Mouse (Mus musculus): ENCODE measurements at regions not wholly inside any gene's neighbourhood (a gene's known extent, or its start where the extent isn't known, plus 50 kb on each side); places are given as distances from the start of the nearest gene placed in this dataset.
"Not testable (repeated sequence)": the region's sequence is repeated elsewhere in the genome, so short reads cannot be mapped to it uniquely, and the experiment has no call there.

DNA sequence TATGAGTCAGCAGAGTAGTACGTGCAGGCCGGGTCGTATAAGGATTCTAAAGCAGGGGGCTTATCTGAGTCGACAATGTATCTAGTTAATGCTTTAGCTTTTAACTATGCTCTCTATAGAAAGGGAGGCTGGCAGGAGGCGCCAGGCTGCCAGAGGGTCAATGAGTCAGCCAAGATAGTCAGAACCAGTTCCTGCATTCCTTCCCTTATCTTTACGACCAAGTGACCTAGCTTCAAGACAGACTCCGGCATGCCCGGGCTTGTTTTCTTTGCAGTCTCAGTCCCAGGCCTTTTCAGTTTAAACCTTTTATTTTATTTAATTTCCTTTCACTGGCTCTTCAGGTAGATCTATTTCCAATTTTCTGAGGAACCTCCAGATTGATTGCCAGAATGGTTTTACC is 374.0 kb upstream of the Nrxn1 start:
- DNase-seq (ENCODE audit: extremely low spot score in 1 of 2, low spot score in 1 of 2), result no peak

DNA sequence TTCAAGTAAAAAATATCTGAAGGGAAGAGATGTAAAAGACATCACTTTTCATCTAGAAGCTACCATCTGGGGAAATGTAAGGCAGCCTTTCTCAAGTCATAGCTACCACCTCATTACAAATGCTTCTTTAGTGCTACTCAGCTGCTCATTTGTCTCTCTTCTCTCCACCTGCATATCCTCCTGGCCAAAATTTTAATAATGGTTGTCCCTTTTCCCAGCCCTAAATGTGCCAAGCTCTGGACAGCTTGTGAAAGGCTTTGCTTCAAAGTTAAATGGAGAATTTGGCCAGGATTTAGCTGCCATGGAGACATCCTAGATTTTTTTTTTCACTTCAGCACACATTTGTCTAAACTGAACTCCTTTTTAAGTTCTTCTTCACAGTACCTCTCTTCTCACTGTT is 358.8 kb upstream of the Nrxn1 start:
- DNase-seq (ENCODE audit: extremely low spot score in 1 of 2, low spot score in 1 of 2), result no peak

DNA sequence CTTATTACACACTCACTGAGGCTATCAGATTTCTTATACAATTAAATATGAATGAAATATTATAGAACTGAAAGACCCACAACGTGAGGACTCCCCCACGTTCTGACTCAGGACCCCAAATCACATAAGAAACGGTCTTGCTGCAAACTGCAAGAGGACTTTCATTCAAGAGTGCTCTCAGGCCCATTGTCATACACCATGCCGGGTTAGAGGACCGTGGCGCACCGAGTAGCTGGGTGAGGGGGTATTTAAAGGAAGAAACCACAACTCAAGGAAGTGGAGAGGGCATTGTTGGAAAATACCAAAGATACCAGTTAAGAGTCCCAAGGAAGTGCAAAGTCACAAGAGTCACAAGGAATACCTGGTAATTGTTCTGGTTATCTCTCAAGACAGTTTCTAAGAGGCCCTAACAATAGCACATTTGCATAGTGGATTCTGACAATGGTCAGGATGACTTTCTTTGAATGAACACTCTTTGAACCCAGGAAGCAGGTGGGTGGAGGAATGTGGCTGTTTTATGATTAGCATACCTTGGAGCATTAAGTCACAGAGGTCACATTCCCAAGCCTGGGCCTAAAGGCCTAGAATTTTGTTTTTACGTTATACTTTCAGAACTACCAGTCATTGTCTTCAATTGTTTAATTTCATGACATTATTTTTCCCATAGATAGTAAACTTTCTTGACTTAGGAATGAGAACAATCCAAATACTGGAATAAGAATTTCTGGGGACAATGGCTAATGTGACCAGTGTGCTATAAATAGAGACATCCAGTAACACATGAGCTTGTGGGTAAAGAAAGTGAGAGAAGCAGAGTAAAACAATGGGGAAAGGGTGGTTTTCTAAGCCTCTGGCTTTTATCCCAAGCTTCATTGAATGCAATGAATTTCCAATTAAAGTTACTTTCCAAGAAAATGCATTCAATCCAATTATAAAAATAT is 339.2 kb upstream of the Nrxn1 start:
- DNase-seq (ENCODE audit: extremely low spot score in 1 of 2, low spot score in 1 of 2), result not testable (repeated sequence)

DNA sequence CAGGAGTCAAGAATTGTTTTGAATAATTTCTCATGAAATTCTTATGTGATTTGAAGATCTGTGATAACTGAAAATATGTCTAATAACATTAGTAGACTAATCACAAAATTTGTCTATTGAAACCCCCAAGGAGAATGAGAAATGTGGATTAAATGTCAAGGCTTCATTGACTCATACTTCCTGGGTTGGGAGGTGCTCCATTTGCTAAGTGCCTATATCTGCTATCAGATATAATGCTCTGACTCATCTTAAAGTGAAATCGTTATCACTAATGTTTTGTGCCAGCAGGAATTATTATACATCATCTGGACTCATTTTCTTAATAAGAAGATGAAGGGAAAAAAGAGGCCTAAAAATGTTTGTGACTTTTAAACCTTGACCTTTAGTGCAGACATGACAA is 337.5 kb upstream of the Nrxn1 start:
- no peak for DNase-seq (ENCODE audit: extremely low spot score in 1 of 2, low spot score in 1 of 2)

DNA sequence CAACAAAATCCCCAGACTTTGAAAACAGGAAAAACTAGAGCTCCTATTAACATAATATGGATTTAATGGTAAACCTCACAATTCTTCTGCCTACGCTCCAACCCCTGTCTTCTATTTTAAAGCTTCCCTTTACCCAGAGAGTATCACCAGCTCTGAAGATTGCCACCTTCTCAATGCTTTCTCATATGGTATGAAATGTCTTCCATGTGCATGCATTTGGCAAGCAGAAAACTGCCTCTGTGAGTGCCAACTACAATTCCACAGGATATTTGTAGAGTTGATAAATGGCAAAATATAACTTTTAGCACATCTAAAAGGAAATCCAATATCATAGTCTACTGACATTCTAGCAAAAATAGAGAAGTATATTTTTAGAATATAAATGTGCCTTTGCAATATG is 332.2 kb upstream of the Nrxn1 start:
- no peak for DNase-seq (ENCODE audit: extremely low spot score in 1 of 2, low spot score in 1 of 2)

DNA sequence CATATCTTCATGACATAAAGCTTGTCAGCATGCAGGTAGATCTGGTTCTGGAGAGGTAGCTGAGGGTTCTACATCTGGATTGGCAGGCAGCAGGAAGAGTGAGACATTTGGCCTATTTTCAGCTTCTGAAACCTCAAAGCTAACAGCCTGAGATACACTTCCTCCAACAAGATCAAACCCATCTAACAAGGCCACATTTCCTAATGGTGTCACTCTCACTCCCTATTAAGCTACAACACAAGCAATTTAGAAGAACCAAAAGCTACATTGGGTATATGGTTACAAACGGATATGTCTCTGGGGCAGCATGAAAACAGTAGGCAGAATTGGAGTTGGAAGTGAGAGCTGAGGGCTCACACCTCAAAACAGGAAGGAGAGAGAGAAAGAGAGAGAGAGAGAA is 325.7 kb upstream of the Nrxn1 start:
- no peak for DNase-seq (ENCODE audit: extremely low spot score in 1 of 2, low spot score in 1 of 2)

DNA sequence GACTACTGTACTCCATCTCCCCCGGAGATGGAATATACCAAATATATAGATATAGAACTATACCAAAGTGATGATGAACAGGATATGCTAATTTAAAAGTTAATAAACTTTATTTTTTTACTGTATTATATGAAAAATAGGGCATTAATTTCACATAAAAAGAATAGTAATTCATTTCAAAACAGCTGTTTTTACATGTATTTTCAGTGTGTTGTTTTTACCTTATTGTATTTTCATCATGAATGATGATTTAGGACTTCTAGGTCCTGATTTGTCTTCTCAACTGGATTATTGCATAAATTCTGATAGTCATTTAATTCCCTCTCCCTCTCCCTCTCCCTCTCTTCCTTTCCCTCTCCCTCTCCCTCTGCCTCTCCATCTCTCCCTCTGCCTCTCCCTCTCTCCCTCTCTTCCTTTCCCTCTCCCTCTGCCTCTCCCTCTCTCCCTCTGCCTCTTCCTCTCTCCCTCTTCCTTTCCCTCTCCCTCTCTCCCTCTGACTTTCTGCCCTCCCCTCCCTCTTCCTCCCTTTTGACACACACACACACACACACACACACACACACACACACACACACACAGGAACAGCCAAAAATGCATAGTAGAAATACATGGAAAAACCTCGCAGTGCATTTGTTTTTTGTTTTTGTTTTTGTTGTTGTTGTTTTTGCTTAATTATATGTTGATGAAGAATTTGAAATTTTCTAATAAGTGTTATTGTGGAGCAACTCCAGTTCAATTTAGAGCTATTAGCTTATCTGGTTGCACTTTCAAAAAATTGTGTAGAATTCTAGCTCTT is 298.3 kb upstream of the Nrxn1 start:
- DNase-seq (ENCODE audit: extremely low spot score in 1 of 2, low spot score in 1 of 2), result no peak

DNA sequence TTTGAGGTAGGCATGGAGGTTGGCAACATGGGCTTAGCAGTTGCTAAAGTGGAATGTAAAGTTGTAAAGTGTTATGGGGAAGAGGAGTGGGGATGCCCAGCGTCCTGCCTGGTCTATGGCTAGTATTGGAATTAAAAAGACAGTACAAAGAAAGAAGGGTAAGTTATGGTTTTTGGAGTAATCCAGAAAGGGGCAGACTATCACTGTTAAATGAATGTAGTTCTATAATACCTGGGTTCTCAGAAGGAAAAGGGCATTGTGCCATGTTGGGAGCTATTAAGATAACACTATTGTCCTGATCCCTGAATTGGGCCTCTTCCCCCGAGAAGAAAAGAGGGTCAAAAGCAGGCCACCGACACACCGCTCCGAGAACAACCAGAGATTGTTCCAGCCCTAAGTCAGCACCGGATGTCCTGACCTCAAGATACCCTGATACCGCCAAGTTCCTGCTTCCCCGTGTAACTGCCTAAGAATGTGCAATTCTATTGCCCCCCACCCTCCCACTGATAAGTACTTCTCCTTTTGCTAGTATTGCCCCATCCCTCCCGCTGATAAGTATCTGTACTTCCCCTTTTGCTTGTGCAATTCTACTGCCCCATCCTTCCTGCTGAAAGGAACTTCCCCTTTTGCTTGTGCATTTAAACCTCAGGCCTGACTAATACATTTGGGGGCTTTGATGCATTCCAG is 297.2 kb upstream of the Nrxn1 start:
- not testable (repeated sequence) for DNase-seq (ENCODE audit: extremely low spot score in 1 of 2, low spot score in 1 of 2)

DNA sequence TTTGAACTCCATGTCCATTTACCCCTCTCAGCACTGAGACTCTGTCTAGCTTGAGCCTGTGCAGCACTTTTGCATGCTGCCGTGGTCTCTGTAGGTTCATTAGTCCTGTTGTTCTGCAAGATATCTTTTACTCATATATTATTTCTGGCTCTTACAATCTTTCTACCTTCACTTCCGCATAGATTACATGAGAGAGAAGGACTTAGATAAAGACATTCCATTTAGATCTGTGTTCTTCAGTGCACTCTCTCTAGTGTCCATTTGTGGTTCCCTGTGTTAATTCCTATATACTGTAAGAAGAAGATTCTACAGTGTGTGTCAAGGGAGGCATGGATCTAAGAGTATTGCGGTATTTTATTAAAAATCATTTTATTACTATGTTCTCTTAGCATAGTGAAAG is 295.6 kb upstream of the Nrxn1 start:
- DNase-seq (ENCODE audit: extremely low spot score in 1 of 2, low spot score in 1 of 2), result no peak

DNA sequence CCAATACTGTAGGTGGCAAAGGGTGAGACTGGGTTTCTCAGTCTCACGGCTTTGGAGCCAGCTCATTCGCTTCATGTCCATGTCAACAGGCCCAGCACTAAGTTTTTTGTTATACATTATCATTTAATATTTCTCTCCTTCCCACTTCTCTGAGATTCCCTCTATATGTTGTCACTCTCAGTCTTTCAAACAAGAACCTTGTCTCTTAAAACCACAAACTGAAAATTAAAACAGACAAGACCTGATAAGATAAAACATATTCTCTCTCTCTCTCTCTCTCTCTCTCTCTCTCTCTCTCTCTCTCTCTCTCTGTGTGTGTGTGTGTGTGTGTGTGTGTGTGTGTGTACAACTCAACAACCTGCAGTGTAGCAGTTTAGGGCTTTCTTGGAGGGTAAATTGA is 295.2 kb upstream of the Nrxn1 start:
- no peak for DNase-seq (ENCODE audit: extremely low spot score in 1 of 2, low spot score in 1 of 2)

DNA sequence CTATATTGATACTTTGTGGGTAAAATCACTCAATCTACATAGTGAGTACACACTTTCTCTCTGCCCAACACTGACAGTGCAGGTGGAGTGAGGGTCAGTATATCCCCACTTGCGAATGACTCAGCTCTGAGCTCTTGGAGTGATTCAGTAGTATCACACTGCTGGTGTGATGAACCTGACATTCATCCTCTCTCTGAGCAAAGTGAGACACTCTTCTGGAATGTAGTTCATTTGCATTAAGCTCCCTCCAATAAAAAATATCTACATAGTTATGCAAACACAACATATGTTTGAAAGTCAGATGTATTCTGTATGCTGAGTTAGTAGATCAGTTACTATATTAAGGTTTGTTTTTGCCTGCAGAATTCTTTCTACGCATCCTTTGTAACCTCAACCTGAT is 293.1 kb upstream of the Nrxn1 start:
- DNase-seq (ENCODE audit: extremely low spot score in 1 of 2, low spot score in 1 of 2), result no peak

DNA sequence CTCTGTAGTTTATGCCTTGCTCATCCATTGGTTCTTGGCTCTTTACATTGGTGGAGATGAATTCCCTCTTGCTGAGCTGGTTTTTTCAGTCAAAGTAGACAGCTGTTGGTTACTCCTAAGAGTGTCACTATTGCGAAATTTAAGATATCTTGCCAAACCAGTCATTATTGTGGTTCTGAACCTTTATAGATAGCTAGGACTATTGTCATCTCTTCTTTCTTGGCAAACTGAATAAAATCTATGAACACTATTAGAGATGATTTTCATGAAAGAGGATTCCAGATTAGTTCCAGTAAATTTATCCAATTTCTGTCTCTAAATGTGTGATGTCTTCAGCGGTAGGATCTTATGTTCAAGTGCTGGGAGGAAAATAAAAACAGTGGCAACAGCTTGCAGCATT is 275.3 kb upstream of the Nrxn1 start:
- no peak for DNase-seq (ENCODE audit: extremely low spot score in 1 of 2, low spot score in 1 of 2)

DNA sequence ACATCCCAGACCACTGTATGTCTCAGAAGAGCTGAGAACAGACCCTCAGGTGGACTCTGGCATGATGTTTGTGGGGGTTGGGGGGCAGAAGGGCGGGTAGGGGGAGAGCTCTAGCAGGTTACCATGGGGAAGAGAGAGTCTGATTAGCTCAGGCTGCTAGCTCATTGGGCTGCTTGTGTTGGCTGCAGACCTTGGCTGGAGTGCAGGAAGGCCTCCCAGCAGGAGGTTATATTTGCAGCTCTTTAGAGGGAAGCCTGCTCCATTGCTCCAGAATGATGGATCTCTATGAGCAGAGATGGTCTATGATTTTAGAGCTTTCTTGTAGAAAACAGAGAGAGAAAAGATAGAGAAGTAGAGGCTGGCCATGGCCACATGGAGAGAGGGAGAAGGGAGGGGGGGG is 268.4 kb upstream of the Nrxn1 start:
- no peak for DNase-seq (ENCODE audit: extremely low spot score in 1 of 2, low spot score in 1 of 2)

DNA sequence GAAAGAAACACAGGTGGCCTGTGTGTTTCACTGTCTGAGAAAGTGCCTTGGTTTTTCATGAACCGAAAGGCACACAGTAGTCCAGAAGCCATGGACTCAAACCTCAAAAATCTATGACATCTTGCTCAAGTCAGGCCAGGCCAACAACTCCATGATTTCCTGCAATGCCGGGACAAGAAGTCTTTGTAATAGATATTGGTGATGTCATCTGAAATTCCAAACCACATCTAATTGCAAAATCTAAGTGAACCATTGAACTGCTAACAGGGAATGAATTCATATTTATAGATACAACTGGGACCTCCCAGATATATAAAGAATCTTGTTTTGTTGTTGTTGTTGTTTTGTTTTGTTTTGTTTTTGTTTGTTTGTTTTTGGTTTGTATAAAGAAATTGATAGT is 259.2 kb upstream of the Nrxn1 start:
- DNase-seq (ENCODE audit: extremely low spot score in 1 of 2, low spot score in 1 of 2), result no peak

DNA sequence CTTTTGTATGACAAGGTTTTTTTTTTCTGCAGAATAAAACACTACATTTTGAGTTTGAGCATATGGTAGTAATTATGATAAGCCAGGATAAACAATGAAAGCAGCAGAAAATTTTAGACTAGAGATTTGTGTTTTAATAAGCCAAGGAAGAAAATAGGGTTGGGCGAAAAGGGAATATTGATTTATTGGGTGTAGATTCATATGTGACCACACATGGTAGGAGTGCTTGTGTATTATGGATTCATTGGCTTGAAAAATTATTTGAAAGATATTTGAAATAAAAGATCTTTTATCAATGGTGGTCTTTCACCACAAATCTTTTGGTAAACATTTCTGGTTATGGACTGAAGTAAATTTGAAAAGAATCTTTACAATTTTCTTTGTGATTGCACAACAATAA is 244.0 kb upstream of the Nrxn1 start:
- no peak for DNase-seq (ENCODE audit: extremely low spot score in 1 of 2, low spot score in 1 of 2)

DNA sequence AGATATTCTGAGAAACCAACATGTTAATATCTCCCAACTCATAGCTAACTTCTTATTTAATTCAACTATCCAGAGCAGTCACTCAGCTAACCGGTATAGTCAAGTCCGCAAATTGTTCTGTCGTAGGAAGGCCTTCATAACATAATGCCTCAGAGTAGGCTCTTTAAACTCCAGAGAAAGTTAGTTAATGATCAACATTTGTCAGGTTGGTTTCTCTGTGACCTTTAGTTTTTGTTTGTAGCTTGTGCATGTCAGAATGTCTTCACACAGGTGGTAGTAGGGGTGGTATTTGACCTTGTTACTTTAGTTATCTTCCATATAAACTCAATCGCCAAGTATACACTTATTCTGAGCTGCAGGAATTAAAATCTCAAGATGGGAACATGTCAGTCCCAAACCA is 240.9 kb upstream of the Nrxn1 start:
- DNase-seq (ENCODE audit: extremely low spot score in 1 of 2, low spot score in 1 of 2), result no peak

DNA sequence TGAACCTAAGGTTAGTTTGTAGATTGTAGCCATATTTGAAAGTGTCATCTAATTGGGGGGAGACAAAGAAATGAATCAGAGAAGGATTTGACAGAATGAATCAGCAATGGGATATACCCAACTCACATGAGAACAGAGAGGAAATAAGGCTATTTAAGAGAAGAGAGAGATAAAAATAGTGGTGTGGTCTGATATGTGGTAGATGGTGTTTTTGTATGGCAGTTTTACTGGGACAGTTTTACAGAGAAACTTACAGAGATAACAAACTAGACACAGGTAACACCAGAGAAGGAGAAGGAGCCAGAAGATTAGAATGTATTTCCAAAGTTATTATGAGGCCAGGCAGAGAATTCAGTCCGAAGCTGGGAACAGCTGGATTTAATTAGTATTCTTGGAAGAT is 240.3 kb upstream of the Nrxn1 start:
- no peak for DNase-seq (ENCODE audit: extremely low spot score in 1 of 2, low spot score in 1 of 2)

DNA sequence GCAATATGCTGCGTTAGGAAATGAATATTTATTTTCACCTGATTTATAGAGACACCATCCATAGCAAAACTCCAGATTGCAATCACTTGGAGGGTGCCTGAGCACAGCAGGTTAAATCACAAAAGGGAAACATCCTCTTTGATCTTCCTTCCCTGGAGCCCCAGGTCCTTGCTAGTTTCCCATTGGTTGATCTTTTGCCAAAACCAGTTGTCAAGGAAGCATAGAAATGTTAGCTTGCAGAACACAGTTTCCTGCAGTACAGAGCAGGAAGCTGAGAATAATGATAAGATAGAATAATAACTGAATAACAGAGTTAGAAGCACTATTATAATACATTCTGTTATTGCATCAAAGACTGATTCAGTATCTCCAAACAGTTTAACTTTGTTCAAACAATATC is 231.5 kb upstream of the Nrxn1 start:
- no peak for DNase-seq (ENCODE audit: extremely low spot score in 1 of 2, low spot score in 1 of 2)

DNA sequence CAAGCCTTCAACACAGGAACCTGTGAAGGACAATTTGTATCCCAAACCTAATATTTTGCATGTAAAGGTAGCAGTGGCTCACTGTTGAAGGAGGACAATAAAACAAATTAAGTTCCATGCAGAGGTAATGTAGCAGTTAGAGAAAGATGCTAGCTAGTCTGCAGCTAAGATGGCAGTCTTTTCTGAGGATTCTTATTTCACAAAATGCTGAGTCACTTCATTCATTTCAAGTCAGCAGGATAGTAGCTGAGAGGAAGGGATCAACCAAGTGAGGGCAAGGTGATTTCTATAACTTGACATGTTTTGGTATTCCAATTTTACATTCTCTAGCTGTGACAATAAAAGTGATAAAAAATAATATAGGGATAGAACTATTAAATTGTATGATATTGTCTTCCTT is 194.0 kb upstream of the Nrxn1 start:
- no peak for DNase-seq (ENCODE audit: extremely low spot score in 1 of 2, low spot score in 1 of 2)

DNA sequence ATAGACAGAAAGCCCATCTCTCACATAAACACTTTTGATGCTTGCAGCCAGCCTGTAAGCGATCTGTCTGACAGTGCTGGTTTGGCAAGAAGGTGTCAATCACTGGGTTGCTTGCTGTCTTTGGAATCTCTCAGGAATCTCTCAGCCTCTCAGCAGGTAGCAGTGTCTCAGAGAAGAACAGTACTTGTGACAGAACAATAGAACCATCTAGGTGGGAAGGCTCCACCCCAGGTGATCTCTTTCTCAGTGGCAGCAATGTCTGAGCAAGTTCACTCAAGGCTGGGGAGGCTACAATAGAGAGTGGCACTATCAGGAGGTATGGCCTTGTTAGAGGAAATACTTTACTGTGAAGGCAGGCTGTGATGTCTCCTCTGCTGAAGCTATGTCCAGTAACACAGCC is 181.5 kb upstream of the Nrxn1 start:
- DNase-seq (ENCODE audit: extremely low spot score in 1 of 2, low spot score in 1 of 2), result no peak

DNA sequence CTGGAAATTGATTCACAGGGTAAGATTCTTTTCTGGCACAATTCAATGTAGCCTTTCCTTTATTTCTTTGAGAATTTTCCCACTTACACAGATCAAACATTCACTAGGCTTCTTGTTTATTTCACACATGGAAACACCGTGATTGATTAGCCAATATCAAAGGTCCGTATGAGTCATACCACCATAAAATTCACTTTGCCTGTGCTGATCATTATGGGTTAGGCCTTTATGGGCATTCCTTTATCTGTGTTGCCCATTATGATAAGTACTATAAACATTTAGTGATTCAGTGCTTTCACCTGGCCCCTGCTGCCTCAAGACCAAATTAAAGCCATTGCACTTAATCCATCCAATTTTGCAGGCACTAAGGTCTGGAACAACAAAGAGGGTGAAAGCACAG is 145.8 kb upstream of the Nrxn1 start:
- DNase-seq (ENCODE audit: extremely low spot score in 1 of 2, low spot score in 1 of 2), result no peak

All from layer of hippocampus, postnatal 25 days (tissue).